Mouse (Mus musculus) left cerebral cortex, postnatal 25 days (tissue): ENCODE data around the gene Scp2d1. TPM values are rescaled to one million over a fixed set of nuclear protein-coding genes. Genes with fewer than 3 reads are reported as not detected.
"Not testable (repeated sequence)": the region's sequence is repeated elsewhere in the genome, so short reads cannot be mapped to it uniquely, and the experiment has no call there.

Experiments used
- DNase-seq, 2 experiments: peaks; one replicate each; pipeline ENCODE4 v3.0.0; 2022; ENCODE audit warnings: low spot score in 2 of 2, mixed read lengths in 1 of 2
- intact Hi-C: fragments of 180-260 bp; cut with DNase I; formaldehyde crosslinking; loops from one replicate; pipeline ENCODE4 v1.15.1; 2025
- total RNA-seq, 2 experiments: library from RNA; stranded (reverse); gene quantifications; 2 replicates each; pipeline ENCODE4 v1.2.3; 2021

Gene Scp2d1
- total RNA-seq, result not detected

DNA sequence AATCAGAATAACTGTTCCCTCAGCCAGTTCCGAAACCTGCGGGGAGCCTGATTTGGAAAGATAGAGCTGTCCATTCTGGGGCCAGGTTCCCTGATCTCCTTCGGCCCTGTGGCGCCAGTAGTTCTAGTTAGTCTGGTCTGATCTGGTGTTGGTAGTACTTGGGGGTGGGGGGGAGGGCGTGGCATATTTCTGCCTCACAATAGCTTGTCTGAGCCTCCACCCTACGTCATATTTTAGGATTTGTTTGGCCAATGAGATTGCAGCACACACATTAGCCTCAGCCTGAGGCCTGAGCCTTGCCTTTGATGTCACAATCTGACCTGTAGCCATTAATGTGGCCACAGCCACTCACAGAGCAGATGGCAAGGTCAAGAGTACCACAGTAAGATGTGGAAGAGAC, at the start of gene Scp2d1:
Gene Scp2d1 (plus strand): TSS at position 301 of the 400 bp plus-strand sequence.
- DNase-seq, intact Hi-C loops: not testable (repeated sequence)

- peak in 1 of 2 experiments; percentile 33 for DNase-seq
- intact Hi-C loops, result no loop called here
Measured at GRCm38 (mm10) chr2:144774636-144775160, 48.8 kb upstream of the Scp2d1 start.

DNA sequence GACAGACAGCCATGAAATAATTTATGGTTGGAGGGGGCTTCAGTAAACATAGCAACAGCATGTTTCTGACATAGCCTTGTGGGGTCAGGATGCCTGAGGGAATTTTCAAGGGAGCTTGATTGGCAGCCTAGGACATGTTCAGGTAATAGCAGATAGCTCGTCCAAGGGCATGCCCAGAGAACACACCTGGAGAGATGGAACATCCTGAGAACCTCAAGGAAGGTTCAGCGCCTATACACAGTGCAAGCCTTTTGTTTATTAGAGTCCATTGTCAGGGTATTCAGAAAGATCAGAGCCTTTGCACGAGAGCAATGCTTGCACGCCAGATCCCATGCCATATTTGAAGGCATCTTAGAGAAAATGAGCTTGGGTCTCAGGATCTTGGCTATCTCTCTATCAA, 47.8 kb upstream of the Scp2d1 start:
- DNase-seq, result no peak
- intact Hi-C loops, result no loop called here

DNA sequence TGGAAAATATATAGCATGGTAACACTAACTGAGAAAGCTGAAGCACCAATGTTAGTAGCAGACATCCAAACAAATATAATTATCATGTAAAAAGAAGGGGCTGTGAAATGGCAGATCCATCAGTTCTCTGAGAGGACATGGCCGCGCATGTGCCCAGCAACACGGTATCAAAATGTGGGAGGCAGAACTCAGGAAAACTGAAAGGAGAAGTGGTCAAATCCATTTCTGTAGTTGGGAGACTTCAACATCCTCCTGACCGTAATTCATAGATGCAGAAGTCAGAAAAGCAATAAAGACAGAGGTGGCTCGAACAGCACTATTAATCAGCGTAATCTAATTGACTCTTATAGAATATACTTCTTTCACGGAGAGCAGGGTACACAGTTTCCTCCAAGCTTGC, 44.2 kb upstream of the Scp2d1 start:
- intact Hi-C loops, result no loop called here
- no peak for DNase-seq

- DNase-seq, result no peak
- intact Hi-C loops, result no loop called here
Measured at GRCm38 (mm10) chr2:144780731-144781130, 42.7 kb upstream of the Scp2d1 start.

DNA sequence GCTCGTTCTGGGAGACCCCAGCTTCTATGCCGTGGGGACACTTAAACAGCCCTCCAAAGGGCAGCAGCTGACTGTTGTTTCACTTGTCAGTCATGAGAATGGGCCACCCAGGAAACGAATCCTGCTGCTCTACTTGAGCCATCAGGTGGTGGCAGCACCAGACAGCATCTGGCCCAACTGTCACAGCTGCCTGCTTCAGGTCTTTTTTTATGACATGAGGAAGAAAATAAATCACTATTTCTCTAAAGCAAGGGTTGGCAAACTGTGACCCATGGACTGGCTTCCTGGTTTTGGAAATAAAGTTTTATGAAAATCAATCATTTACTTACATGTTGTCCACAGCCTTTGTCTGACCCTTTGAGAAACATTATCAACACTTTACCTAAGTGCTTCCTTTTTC, 41.6 kb upstream of the Scp2d1 start:
- DNase-seq, result no peak
- intact Hi-C loops, result no loop called here

- intact Hi-C loops, result no loop called here
- no peak for DNase-seq
Measured at GRCm38 (mm10) chr2:144782481-144782880, 41.0 kb upstream of the Scp2d1 start.

DNA sequence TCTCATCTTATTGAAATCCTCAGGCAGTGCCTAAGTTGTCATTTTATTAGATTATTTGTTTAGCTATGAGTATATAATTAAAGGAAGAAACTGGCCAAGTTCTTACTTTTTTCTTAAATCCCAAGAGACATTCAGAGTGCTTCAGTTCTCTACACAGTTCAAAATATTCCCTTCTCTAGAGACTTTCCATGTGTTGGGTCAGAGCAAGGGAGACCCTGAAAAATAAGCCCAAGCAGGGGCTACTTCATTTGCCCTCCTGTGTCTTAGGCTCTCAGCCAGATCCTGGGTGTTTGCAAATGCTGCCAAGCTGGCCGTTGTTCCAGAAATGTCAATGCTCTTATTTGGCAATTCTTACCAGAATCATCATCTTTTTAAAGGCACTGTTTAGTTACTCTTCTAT, 40.3 kb upstream of the Scp2d1 start:
- intact Hi-C loops, result no loop called here
- DNase-seq, result no peak

GRCm38 (mm10) chr2:144783831-144784230, 39.6 kb upstream of the Scp2d1 start:
- intact Hi-C loops, result no loop called here
- no peak for DNase-seq

DNA sequence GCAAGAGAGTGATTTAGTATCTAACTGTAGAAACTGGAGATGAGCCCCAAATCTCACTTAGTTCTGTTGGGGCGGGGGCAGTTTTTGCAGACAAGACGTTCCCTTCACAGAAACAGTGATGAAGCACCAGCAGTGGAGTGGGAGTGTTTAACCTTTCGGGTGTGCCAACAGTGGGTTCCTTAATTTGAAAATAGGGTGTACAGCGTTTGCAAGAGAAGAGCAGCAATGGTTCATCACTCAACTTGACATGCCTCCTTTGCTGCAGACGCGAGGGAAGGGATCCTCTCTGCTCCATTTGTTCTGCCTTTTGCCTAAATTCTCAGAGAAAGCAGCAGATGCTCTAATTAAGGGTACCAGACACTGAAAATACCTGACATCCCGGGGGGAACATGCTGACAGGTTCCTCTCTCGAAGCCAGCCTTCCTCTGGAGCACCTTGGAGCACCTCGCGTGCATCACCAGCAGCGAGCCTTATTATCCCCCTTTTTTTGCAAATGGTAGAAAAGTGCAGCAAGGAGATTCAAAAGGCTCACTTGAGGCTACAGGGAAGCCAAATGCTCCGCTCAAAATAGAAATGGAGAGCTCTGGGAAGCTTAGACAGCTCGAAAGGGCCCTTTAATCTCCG, 31.7 kb upstream of the Scp2d1 start:
- intact Hi-C loops, result no loop called here
- DNase-seq, result peak; percentile 47 to 65

DNA sequence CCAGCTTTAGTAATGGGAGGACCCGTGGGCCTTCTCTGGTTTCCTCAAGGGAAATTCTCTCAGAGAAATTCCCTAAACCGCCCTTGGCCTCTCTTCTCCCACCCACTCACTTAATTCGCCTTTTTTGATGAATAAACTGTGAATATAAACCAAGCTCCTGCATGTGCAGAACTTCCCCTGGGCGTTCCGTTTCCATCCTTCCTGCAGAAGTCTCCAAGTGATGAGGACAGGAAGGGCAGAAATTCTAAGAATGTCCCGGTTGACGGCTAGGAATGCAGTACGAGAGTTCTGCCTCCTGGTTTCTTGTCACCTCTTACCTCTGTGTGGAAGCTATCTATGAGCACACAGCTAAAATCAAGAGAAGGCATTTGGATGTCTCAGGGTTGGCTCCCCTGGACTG, 25.9 kb upstream of the Scp2d1 start:
- DNase-seq, result no peak
- intact Hi-C loops, result no loop called here

GRCm38 (mm10) chr2:144807766-144808754, 15.4 kb upstream of the Scp2d1 start:
- intact Hi-C loops, result no loop called here
- no peak for DNase-seq

DNA sequence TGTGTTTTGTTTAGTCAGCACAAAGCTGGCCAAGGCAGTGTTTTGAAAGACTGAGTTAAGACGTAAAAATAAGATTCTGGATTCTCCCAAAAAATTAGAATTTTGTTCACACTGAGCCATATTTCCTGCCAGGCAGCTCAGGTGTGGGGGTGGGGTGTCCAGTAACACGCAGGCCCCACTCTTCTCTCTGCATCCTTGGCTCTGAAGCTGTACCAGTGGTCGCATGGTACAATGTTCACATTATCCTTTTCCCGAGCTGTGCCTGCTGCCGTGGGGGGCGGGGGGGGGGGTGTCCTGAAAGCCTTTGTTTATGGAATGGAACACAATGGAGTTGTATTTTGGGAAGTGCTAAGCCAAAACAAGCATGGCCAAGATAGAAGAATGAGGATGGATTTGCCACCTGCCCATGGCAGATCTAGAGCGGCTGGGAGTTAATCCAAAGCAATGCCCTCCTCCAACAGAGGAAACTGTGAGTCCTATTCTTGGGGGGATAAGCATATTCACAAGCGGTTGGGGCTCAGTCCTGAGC, 5.1 kb downstream of the Scp2d1 start:
- intact Hi-C loops, result no loop called here
- DNase-seq, result peak in 1 of 2 experiments; percentile 22

GRCm38 (mm10) chr2:144836667-144837311, 13.3 kb downstream of the Scp2d1 start:
- intact Hi-C loops, result no loop called here
- no peak for DNase-seq

GRCm38 (mm10) chr2:144837312-144837679, 13.8 kb downstream of the Scp2d1 start:
- DNase-seq, result no peak
- intact Hi-C loops, result no loop called here

GRCm38 (mm10) chr2:144868827-144869226, 45.4 kb downstream of the Scp2d1 start:
- intact Hi-C loops, result loop anchor here (5.0 kb wide), 1 partner anchor 232 kb away; no protein-coding TSS in a partner anchor

More at GRCm38 (mm10) chr2:144868827-144869226, 45.4 kb downstream of the Scp2d1 start:
- DNase-seq, result peak in 1 of 2 experiments; percentile 12
